In genomic region chr13:28757846-28758522, GRCm38 (mm10) we compare ENCODE assay signal across 8 mouse cellular contexts.
A peak's percentile ranks its signal among the peaks of the same experiment; 100 is the strongest.
DNase-seq lines count a peak whose midpoint lies in the region; ATAC-seq lines count a peak whose summit lies in the region.

No protein-coding gene starts in this region.

- ATAC-seq in intestine, embryonic 16.5 days = peak; percentile 97
- peak; percentile 86 for ATAC-seq in limb, embryonic 11.5 days (ENCODE audit: insufficient number of reproducible peaks, low FRiP score, low TSS enrichment, low read depth)
- peak; percentile 74 for ATAC-seq in midbrain, embryonic 12.5 days (ENCODE audit: low FRiP score, low read depth)
- ATAC-seq in erythroid progenitor cell, adult 5-6 weeks (replicated peaks; ENCODE audit: low FRiP score, poor library complexity, severe bottlenecking) = no peak

- H3K27me3 ChIP-seq in intestine, embryonic 16.5 days (replicated peaks; ENCODE audit: control insufficient read depth, insufficient read depth, low read length) = no peaks in the 10 kb centered on the region
- H3K27me3 ChIP-seq in limb, embryonic 11.5 days (ENCODE audit: control insufficient read depth, insufficient read depth, low read length) = no peaks in the 10 kb centered on the region
- H3K27me3 ChIP-seq in midbrain, embryonic 12.5 days = no peaks in the 10 kb centered on the region

- whole genome bisulfite sequencing in intestine, embryonic 16.5 days = 6% methylated on average over 13 of the region's 13 CpGs
- 0% methylated on average over 13 of the region's 13 CpGs for WGBS in limb, embryonic 11.5 days
- 2% methylated on average over 13 of the region's 13 CpGs for WGBS in midbrain, embryonic 12.5 days

- H3K4me2 ChIP-seq in intestine, embryonic 16.5 days (ENCODE audit: low read depth, low read length) = peak overlapping the region; percentile 58
- H3K4me2 ChIP-seq in limb, embryonic 11.5 days (ENCODE audit: low read depth, severe bottlenecking) = peak overlapping the region; percentile 55
- peak overlapping the region; percentile 52 for H3K4me2 ChIP-seq in midbrain, embryonic 12.5 days (replicated peaks)

- H3K36me3 ChIP-seq in intestine, embryonic 16.5 days (ENCODE audit: control insufficient read depth, insufficient read depth, low read length) = no peaks in the 10 kb centered on the region
- H3K36me3 ChIP-seq in limb, embryonic 11.5 days (ENCODE audit: control insufficient read depth, insufficient read depth, low read length) = no peaks in the 10 kb centered on the region
- no peaks in the 10 kb centered on the region for H3K36me3 ChIP-seq in midbrain, embryonic 12.5 days

- peak overlapping the region; percentile 90 for H3K27ac ChIP-seq in intestine, embryonic 16.5 days (ENCODE audit: low read length)
- peak overlapping the region; percentile 86 for H3K27ac ChIP-seq in limb, embryonic 11.5 days (replicated peaks; ENCODE audit: low read depth, low read length)
- H3K27ac ChIP-seq in midbrain, embryonic 12.5 days (replicated peaks) = peak overlapping the region; percentile 66

- peaks cover 30% of the 10 kb centered on the region for H3K4me1 ChIP-seq in intestine, embryonic 16.5 days (ENCODE audit: control insufficient read depth, insufficient read depth, low read length)
- peaks cover 33% of the 10 kb centered on the region for H3K4me1 ChIP-seq in limb, embryonic 11.5 days (ENCODE audit: control insufficient read depth, insufficient read depth, low read length)
- peaks cover 48% of the 10 kb centered on the region for H3K4me1 ChIP-seq in midbrain, embryonic 12.5 days

- no peaks in the 10 kb centered on the region for H3K9me3 ChIP-seq in intestine, embryonic 16.5 days (ENCODE audit: control insufficient read depth, low read length)
- no peaks in the 10 kb centered on the region for H3K9me3 ChIP-seq in limb, embryonic 11.5 days (ENCODE audit: control insufficient read depth, low read length)
- H3K9me3 ChIP-seq in midbrain, embryonic 12.5 days = no peaks in the 10 kb centered on the region

- H3K9ac ChIP-seq in intestine, embryonic 16.5 days (ENCODE audit: low read depth, low read length) = peak overlapping the region; percentile 56
- no peak overlapping the region for H3K9ac ChIP-seq in limb, embryonic 11.5 days (ENCODE audit: low read length)
- H3K9ac ChIP-seq in midbrain, embryonic 12.5 days (replicated peaks) = peak overlapping the region; percentile 29

- peak; percentile 44 for DNase-seq in MN1 (ENCODE audit: low spot score)
- DNase-seq in embryo, embryonic 11.5 days (ENCODE audit: low read depth, low spot score) = peak; percentile 65
- DNase-seq in gastrocnemius, postnatal 4 days (ENCODE audit: low spot score in 2 of 2) = peak; percentile 60 to 86
- peak; percentile 76 for DNase-seq in limb, embryonic 11.5 days (ENCODE audit: low spot score)
- DNase-seq in spleen, adult 12 weeks (ENCODE audit: low spot score) = peak; percentile 7

- H3K4me3 ChIP-seq in intestine, embryonic 16.5 days (ENCODE audit: low read length) = peak overlapping the region; percentile 40
- peak overlapping the region; percentile 19 for H3K4me3 ChIP-seq in limb, embryonic 11.5 days (ENCODE audit: low read depth, low read length)
- H3K4me3 ChIP-seq in midbrain, embryonic 12.5 days = peak overlapping the region; percentile 31

Comparison
In these comparisons a context has a peak if more than half of its experiments do, and no peak if none do; other contexts are left out.
1. DNase-seq: peak in every context shown above with its lines; median percentile 76 in limb, embryonic 11.5 days; 73 in gastrocnemius, postnatal 4 days; 65 in embryo, embryonic 11.5 days; 44 in MN1; 7 in spleen, adult 12 weeks.